Mouse (Mus musculus) limb, embryonic 13.5 days (tissue): ENCODE measurements around the gene Ttll8. TPM values are rescaled to one million over a fixed set of nuclear protein-coding genes. Genes with fewer than 3 reads are reported as not detected.

Experiments used
- ATAC-seq: fragments of 200-750 bp; cut with Nextera tagmentation; 2 replicates; pipeline ENCODE4 v1.8.0; 2017; ENCODE audit warnings: low read depth, moderate number of reproducible peaks, moderate TSS enrichment; ENCODE audit not compliant: low FRiP score
- H3K27ac ChIP-seq: fragments of 300-500 bp; sonication (generic); 2 replicates; pipeline ENCODE4 v1.5.1; 2015; ENCODE audit warnings: inconsistent platforms, mild to moderate bottlenecking, moderate library complexity
- H3K27me3 ChIP-seq: fragments of 300-500 bp; sonication (generic); 2 replicates; pipeline ENCODE4 v1.6.1; 2015; ENCODE audit warnings: mild to moderate bottlenecking, inconsistent platforms
- H3K36me3 ChIP-seq: fragments of 300-500 bp; sonication (generic); 2 replicates; pipeline ENCODE4 v1.6.1; 2015; ENCODE audit warnings: inconsistent platforms, mild to moderate bottlenecking, moderate library complexity
- H3K4me1 ChIP-seq: fragments of 300-500 bp; sonication (generic); 2 replicates; pipeline ENCODE4 v1.6.1; 2015; ENCODE audit warnings: inconsistent platforms
- H3K4me2 ChIP-seq: fragments of 300-500 bp; sonication (generic); replicated peaks from 2 replicates; pipeline ENCODE4 v1.6.1; 2015; ENCODE audit warnings: inconsistent platforms, mild to moderate bottlenecking, moderate library complexity
- H3K4me3 ChIP-seq: fragments of 300-500 bp; sonication (generic); 2 replicates; pipeline ENCODE4 v1.5.1; 2015; ENCODE audit warnings: moderate library complexity, mild to moderate bottlenecking, inconsistent platforms
- H3K9ac ChIP-seq: fragments of 300-500 bp; sonication (generic); 2 replicates; pipeline ENCODE4 v1.6.1; 2015; ENCODE audit warnings: mild to moderate bottlenecking, inconsistent platforms
- H3K9me3 ChIP-seq: fragments of 300-500 bp; sonication (generic); 2 replicates; pipeline ENCODE4 v1.6.1; 2016; ENCODE audit warnings: inconsistent platforms
- WGBS: fragments of 180-500 bp; shearing (Covaris S2); methylation state at CpG from one replicate; pipeline ENCODE4 v1.1.7; 2015; 5-methylcytosine and 5-hydroxymethylcytosine counted together
- polyA plus RNA-seq: library from polyadenylated mRNA; unstranded; fragments of >200 nt; fragmentation: Nextera tagmentation; extraction: Ambion mirVana; gene quantifications from 2 replicates; pipeline ENCODE4 v1.2.1, GENCODE M21; 2015

Ttll8 gene
- polyA plus RNA-seq, 1 experiment from 2014 or later: not detected

DNA sequence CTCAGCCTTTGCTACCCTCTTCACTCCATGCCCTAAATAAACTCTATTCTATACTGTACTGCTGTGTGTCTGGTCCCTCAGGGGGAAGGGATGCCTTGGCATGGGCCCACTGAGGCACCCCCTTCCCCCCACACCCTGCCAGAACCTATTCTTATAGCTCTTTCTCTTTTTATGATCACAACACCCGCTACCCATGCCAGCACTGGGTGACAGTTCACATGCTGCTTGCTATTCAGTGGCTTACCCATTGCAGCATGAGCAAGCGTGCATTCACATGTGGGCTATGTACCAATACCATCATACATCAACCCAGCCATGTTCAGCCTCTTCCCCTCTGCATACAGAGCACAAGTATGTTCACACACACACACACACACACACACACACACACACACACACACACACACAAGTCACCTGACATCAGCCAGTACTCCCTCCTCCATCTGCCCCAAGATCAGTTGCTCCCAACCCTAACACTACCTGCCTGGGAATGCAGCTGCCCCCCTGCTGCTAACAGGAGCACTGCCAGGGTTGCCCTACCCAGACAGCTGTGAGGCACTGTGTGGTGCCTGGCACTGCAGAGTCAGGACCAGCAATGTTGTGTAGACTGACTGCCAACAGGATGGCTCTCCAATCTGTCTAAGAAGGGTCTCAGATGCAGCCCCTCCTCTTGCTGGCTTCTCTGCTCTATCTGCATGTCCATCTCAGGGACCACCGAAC, 112.5 kb downstream of the Ttll8 start:
- H3K4me3 ChIP-seq: no peak overlapping the region
- H3K4me1 ChIP-seq: peaks cover 64% of the 10 kb centered on the region
- no peak for ATAC-seq
- H3K27me3 ChIP-seq: no peaks in the 10 kb centered on the region
- H3K4me2 ChIP-seq: no peak overlapping the region
- H3K27ac ChIP-seq: no peak overlapping the region
- no peaks in the 10 kb centered on the region for H3K36me3 ChIP-seq
- no peak overlapping the region for H3K9ac ChIP-seq
- H3K9me3 ChIP-seq: no peaks in the 10 kb centered on the region
- WGBS: 80% methylated on average over 3 of the region's 3 CpGs

GRCm38 (mm10) chr15:88841160-88841559, 113.1 kb downstream of the Ttll8 start:
- peaks cover 64% of the 10 kb centered on the region for H3K4me1 ChIP-seq

More at GRCm38 (mm10) chr15:88841160-88841559, 113.1 kb downstream of the Ttll8 start:
- no peaks in the 10 kb centered on the region for H3K9me3 ChIP-seq
- 84% methylated on average over 2 of the region's 2 CpGs for WGBS
- H3K27me3 ChIP-seq: no peaks in the 10 kb centered on the region
- H3K4me2 ChIP-seq: no peak overlapping the region
- H3K4me3 ChIP-seq: no peak overlapping the region
- H3K9ac ChIP-seq: no peak overlapping the region
- no peak for ATAC-seq
- H3K27ac ChIP-seq: no peak overlapping the region
- H3K36me3 ChIP-seq: no peaks in the 10 kb centered on the region

Other genes with a start within 250 kb of the Ttll8 start
- 24.5 and 25.6 TPM in 2 replicates for gene Brd1, start 220.2 kb downstream of the Ttll8 start, polyA plus RNA-seq
- gene Zbed4, start 202.8 kb downstream of the Ttll8 start, polyA plus RNA-seq: 16.1 and 18.2 TPM in 2 replicates
- gene Alg12, start 135.1 kb downstream of the Ttll8 start, polyA plus RNA-seq: 10.2 and 11.6 TPM in 2 replicates
- gene Creld2, start 134.8 kb downstream of the Ttll8 start, polyA plus RNA-seq: 83.4 and 86.1 TPM in 2 replicates
- gene Pim3, start 92.2 kb downstream of the Ttll8 start, polyA plus RNA-seq: 50.7 and 52.2 TPM in 2 replicates
- 0.13 and 0.15 TPM in 2 replicates for gene Mlc1, start 24.6 kb upstream of the Ttll8 start, polyA plus RNA-seq
- gene Mov10l1, start 28.5 kb upstream of the Ttll8 start, polyA plus RNA-seq: not detected in 2 replicates
- 0.68 and 0.90 TPM in 2 replicates for gene Panx2, start 105.3 kb upstream of the Ttll8 start, polyA plus RNA-seq
- 49.4 and 51.3 TPM in 2 replicates for gene Trabd, start 120.7 kb upstream of the Ttll8 start, polyA plus RNA-seq
- 18.6 and 19.0 TPM in 2 replicates for gene Selenoo, start 134.7 kb upstream of the Ttll8 start, polyA plus RNA-seq
- 17.5 and 18.1 TPM in 2 replicates for gene Tubgcp6, start 168.7 kb upstream of the Ttll8 start, polyA plus RNA-seq
- 17.4 and 18.7 TPM in 2 replicates for gene Hdac10, start 174.3 kb upstream of the Ttll8 start, polyA plus RNA-seq
- 6.4 and 6.5 TPM in 2 replicates for gene Mapk12, start 186.3 kb upstream of the Ttll8 start, polyA plus RNA-seq
- 8.4 and 10.4 TPM in 2 replicates for gene Mapk11, start 195.2 kb upstream of the Ttll8 start, polyA plus RNA-seq
- 130 and 144 TPM in 2 replicates for gene Plxnb2, start 226.4 kb upstream of the Ttll8 start, polyA plus RNA-seq
- 22.8 and 25.8 TPM in 2 replicates for gene Dennd6b, start 242.1 kb upstream of the Ttll8 start, polyA plus RNA-seq